Comparison of ENCODE assay signal across 12 mouse cellular contexts in the genomic region with DNA sequence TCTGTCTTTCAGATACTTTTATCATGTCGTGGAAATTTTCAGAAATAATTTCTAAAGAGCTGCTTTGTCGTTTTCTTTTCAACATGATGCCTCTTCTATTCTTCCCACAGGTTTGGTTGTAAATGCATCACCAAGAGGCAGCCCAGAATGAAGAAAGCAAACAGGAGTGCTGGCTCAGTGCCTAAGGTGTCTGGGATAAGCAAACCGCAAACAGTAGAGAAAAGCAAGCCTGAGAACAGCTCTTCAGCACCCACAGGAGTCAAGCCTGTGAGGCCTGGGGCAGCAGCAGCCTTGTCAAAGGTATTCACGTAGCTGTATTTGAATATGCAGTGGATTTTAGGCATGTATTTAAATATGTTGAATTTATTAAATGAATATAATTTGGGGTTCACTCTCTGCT. TPM values are rescaled to one million over a fixed set of nuclear protein-coding genes. Genes with fewer than 3 reads are reported as not detected.
DNase-seq lines count a peak whose midpoint lies in the region; ATAC-seq and TF ChIP-seq lines count a peak whose summit lies in the region.
"Had no signal": no experiment of that assay in that cellular context is flagged by ENCODE, and none has a peak within 500 bp of the region (broad histone marks: within the 10 kb centered on the region; RNA-seq: fewer than 3 reads in every experiment).

No protein-coding gene starts in this region.

- CTCF ChIA-PET in Patski (lab: Charles Lee): interaction anchor here (1.2 kb wide), 1 partner anchor 16 kb away, joined by 4 read pairs; no protein-coding TSS in a partner anchor

- POLR2A ChIA-PET in Patski (lab: Charles Lee): no interaction called here

- in situ Hi-C loops in Patski (cut with MboI; ENCODE audit: low pct_unique_long_range_greater_than_20kb): no loop called here

- no peak for TF ChIP-seq CTCF in Patski (IDR thresholded peaks at IDR 0.05)

- intact Hi-C loops in left cerebral cortex, postnatal 4 days (cut with DNase I): no loop called here
- intact Hi-C loops in left cerebral cortex, postnatal 25 days (cut with DNase I): no loop called here

- DNase-seq in cerebellum, adult 18-20 months: peak; percentile 41 to 46
- DNase-seq in cerebellum, postnatal 4 days (ENCODE audit: low spot score in 2 of 2): no peak
- DNase-seq in left cerebral cortex, postnatal 4 days: peak; percentile 10
- DNase-seq in left cerebral cortex, postnatal 25 days (ENCODE audit: low spot score in 2 of 2): no peak
- DNase-seq in Patski (ENCODE audit: low read depth, low spot score): peak; percentile 27
- peak; percentile 63 for DNase-seq in lung, postnatal 25 days (ENCODE audit: low spot score)
- DNase-seq in embryo, embryonic 10.5 days (ENCODE audit: low spot score): no peak
- no peak for DNase-seq in gastrocnemius, adult 18-20 months (ENCODE audit: low spot score)
- DNase-seq: kidney, adult 2 months; layer of hippocampus, adult 9-11 months had no signal

- no peak for ATAC-seq in Patski
- ATAC-seq: CD4-positive, CD25-positive, alpha-beta regulatory T cell, adult 4 months had no signal

- H3K27me3 ChIP-seq in Patski: no peaks in the 10 kb centered on the region
- H3K27me3 ChIP-seq: megakaryocyte, embryonic 14.5 days had no signal

RNA-seq across cellular contexts. Expression of gene Specc1l, which starts 18.7 kb away (rescaled TPM):
- 10 to 100 TPM; 53.3 to 58.4 TPM for total RNA-seq in left cerebral cortex, postnatal 4 days (2021)
- 10 to 100 TPM; 38.9 to 41.4 TPM for total RNA-seq in left cerebral cortex, postnatal 25 days (2021)
- 45.8 TPM for polyA plus RNA-seq in Patski (2021)
- 10 to 100 TPM; 42.0 to 45.8 TPM for total RNA-seq in gastrocnemius, adult 18-20 months (2021)

Comparison
In these comparisons a context has a peak if more than half of its experiments do, and no peak if none do; other contexts are left out.
1. DNase-seq: peak in cerebellum, adult 18-20 months (2 of 2), left cerebral cortex, postnatal 4 days (single experiment), Patski (single experiment) and lung, postnatal 25 days (single experiment); none in cerebellum, postnatal 4 days (0 of 2), left cerebral cortex, postnatal 25 days (0 of 2), embryo, embryonic 10.5 days (single experiment) and gastrocnemius, adult 18-20 months (single experiment).